Mouse (Mus musculus) ES-Bruce4 (cell line): ENCODE results near the gene Ccnb1.

ENCODE experiments used
- CTCF ChIP-seq: IDR thresholded peaks from one replicate; pipeline ENCODE4 v1.8.1; 2011; ENCODE audit warnings: low read depth, low read length
- EP300 ChIP-seq: IDR thresholded peaks from 2 replicates; pipeline ENCODE4 v1.6.1; 2011; ENCODE audit warnings: low read depth, low read length; ENCODE audit not compliant: insufficient read depth

- no peak for TF ChIP-seq CTCF
- no peak for TF ChIP-seq EP300
Observed at GRCm38 (mm10) chr13:100743346-100744035, 42.9 kb downstream of the Ccnb1 start.
